Mouse (Mus musculus) layer of hippocampus, postnatal 14 days (tissue): ENCODE results near the gene Usp22. TPM values are rescaled to one million over a fixed set of nuclear protein-coding genes. Genes with fewer than 3 reads are reported as not detected.
"Not testable (repeated sequence)": the region's sequence is repeated elsewhere in the genome, so short reads cannot be mapped to it uniquely, and the experiment has no call there.

ENCODE experiments used
- DNase-seq, 2 experiments: peaks; one replicate each; pipeline ENCODE4 v3.0.0; 2021 to 2022; ENCODE audit warnings: low spot score in 2 of 2, mixed read lengths in 1 of 2
- total RNA-seq, 2 experiments: library from RNA; stranded (reverse); gene quantifications; 2 replicates each; pipeline ENCODE4 v1.2.3; 2021

Gene Usp22
- total RNA-seq, 2 experiments from 2014 or later: 319 to 320 TPM

- DNase-seq: not testable (repeated sequence)
These were observed 17.3 kb upstream of the Usp22 start for GRCm38 (mm10) chr11:61192123-61192522.

GRCm38 (mm10) chr11:61190776-61191175 is 15.9 kb upstream of the Usp22 start:
- DNase-seq: no peak

GRCm38 (mm10) chr11:61183820-61184219 is 9.0 kb upstream of the Usp22 start:
- DNase-seq: no peak

- DNase-seq: no peak
These were observed 6.8 kb upstream of the Usp22 start for GRCm38 (mm10) chr11:61181624-61182023.

- DNase-seq: peak in 1 of 2 experiments; percentile 58
These were observed 5.5 kb upstream of the Usp22 start for GRCm38 (mm10) chr11:61180361-61180760.

GRCm38 (mm10) chr11:61176321-61176720 is 1.5 kb upstream of the Usp22 start:
- no peak for DNase-seq

GRCm38 (mm10) chr11:61175778-61176177 is 923 bp upstream of the Usp22 start:
- DNase-seq: no peak

- DNase-seq: peak; percentile 61 to 66
These were observed 499 bp downstream of the Usp22 start for GRCm38 (mm10) chr11:61174291-61174820.

- not testable (repeated sequence) for DNase-seq
These were observed 1.4 kb downstream of the Usp22 start for GRCm38 (mm10) chr11:61173477-61173876.

- DNase-seq: no peak
These were observed 4.7 kb downstream of the Usp22 start for GRCm38 (mm10) chr11:61170184-61170583.

GRCm38 (mm10) chr11:61164881-61165280 is 10.0 kb downstream of the Usp22 start:
- DNase-seq: no peak

- no peak for DNase-seq
These were observed 10.5 kb downstream of the Usp22 start for GRCm38 (mm10) chr11:61164366-61164765.

- DNase-seq: no peak
These were observed 11.5 kb downstream of the Usp22 start for GRCm38 (mm10) chr11:61163341-61163740.

- no peak for DNase-seq
These were observed 12.1 kb downstream of the Usp22 start for GRCm38 (mm10) chr11:61162776-61163175.

GRCm38 (mm10) chr11:61161121-61161520 is 13.7 kb downstream of the Usp22 start:
- no peak for DNase-seq

- DNase-seq: no peak
These were observed 14.8 kb downstream of the Usp22 start for GRCm38 (mm10) chr11:61159796-61160732.

GRCm38 (mm10) chr11:61158141-61158540 is 16.7 kb downstream of the Usp22 start:
- no peak for DNase-seq

- peak in 1 of 2 experiments; percentile 59 for DNase-seq
These were observed 19.1 kb downstream of the Usp22 start for GRCm38 (mm10) chr11:61155727-61156126.

GRCm38 (mm10) chr11:61150233-61151001 is 24.4 kb downstream of the Usp22 start:
- no peak for DNase-seq

- DNase-seq: no peak
These were observed 27.6 kb downstream of the Usp22 start for GRCm38 (mm10) chr11:61147300-61147683.

GRCm38 (mm10) chr11:61146645-61147299 is 28.1 kb downstream of the Usp22 start:
- DNase-seq: no peak
